Mouse (Mus musculus) MEL (cell line): Measurements from ENCODE around the gene Cd47. TPM values are rescaled to one million over a fixed set of nuclear protein-coding genes. Genes with fewer than 3 reads are reported as not detected.

Experiments used
- DNase-seq: peaks from one replicate; pipeline ENCODE4 v3.0.0; 2011; ENCODE audit warnings: low read depth, low spot score
- H3K27ac ChIP-seq: 2 replicates; pipeline ENCODE4 v1.5.1; 2012; ENCODE audit warnings: low read depth, mild to moderate bottlenecking, control low read depth, low read length, moderate library complexity; ENCODE audit not compliant: control insufficient read depth
- H3K27me3 ChIP-seq, 2 experiments: fragments of 150-350 bp in 1 of 2; sonication (generic) in 1 of 2; 2 replicates each; pipeline ENCODE4 v1.6.1; 2012; ENCODE audit warnings: low read length in 2 of 2, mild to moderate bottlenecking in 2 of 2, improper control_type of control experiment in 1 of 2, moderate library complexity in 1 of 2; ENCODE audit not compliant: insufficient read depth in 2 of 2, control insufficient read depth in 1 of 2
- H3K36me3 ChIP-seq, 2 experiments: 2 replicates each; pipeline ENCODE4 v1.6.1; 2012 to 2014; ENCODE audit warnings: low read length in 2 of 2, improper control_type of control experiment in 1 of 2, inconsistent platforms in 1 of 2, mild to moderate bottlenecking in 1 of 2; ENCODE audit not compliant: insufficient read depth in 2 of 2, control insufficient read depth in 1 of 2
- H3K4me1 ChIP-seq, 2 experiments: fragments of 150-350 bp in 1 of 2; sonication (generic) in 1 of 2; 2 replicates each; pipeline ENCODE4 v1.6.1; 2012; ENCODE audit warnings: low read length in 2 of 2, improper control_type of control experiment in 1 of 2, mild to moderate bottlenecking in 1 of 2; ENCODE audit not compliant: insufficient read depth in 2 of 2, control insufficient read depth in 1 of 2
- H3K4me3 ChIP-seq, 2 experiments: fragments of 150-350 bp in 1 of 2; sonication (generic) in 1 of 2; 2 replicates each; pipeline ENCODE4 v1.5.1; 2012; ENCODE audit warnings: low read depth in 2 of 2, low read length in 2 of 2, mild to moderate bottlenecking in 2 of 2, moderate library complexity in 2 of 2, control low read depth in 1 of 2, improper control_type of control experiment in 1 of 2; ENCODE audit not compliant: control insufficient read depth in 1 of 2, insufficient read depth in 1 of 2
- H3K79me2 ChIP-seq: 2 replicates; pipeline ENCODE4 v1.6.1; 2012; ENCODE audit warnings: mild to moderate bottlenecking, low read length, moderate library complexity; ENCODE audit not compliant: control insufficient read depth, poor library complexity, insufficient read depth
- H3K9ac ChIP-seq: 2 replicates; pipeline ENCODE4 v1.6.1; 2012; ENCODE audit warnings: low read depth, mild to moderate bottlenecking, control low read depth, low read length, moderate library complexity; ENCODE audit not compliant: control insufficient read depth, poor library complexity, severe bottlenecking
- H3K9me3 ChIP-seq: fragments of 150-350 bp; sonication (generic); replicated peaks from 2 replicates; pipeline ENCODE4 v1.6.1; 2012; ENCODE audit warnings: mild to moderate bottlenecking, low read length, improper control_type of control experiment, moderate library complexity; ENCODE audit not compliant: insufficient read depth
- E2F4 ChIP-seq: IDR thresholded peaks from 2 replicates; pipeline ENCODE4 v1.6.1; 2011; ENCODE audit warnings: low read depth, low read length, improper control_type of control experiment, borderline replicate concordance
- EP300 ChIP-seq, 2 experiments: IDR thresholded peaks; 2 replicates each; pipeline ENCODE4 v1.6.1; 2011; ENCODE audit warnings: improper control_type of control experiment in 2 of 2, low read length in 2 of 2, low read depth in 1 of 2, mild to moderate bottlenecking in 1 of 2
- ETS1 ChIP-seq: IDR thresholded peaks from 2 replicates; pipeline ENCODE4 v1.6.1; 2012; ENCODE audit warnings: low read depth, mild to moderate bottlenecking, inconsistent platforms, low read length, improper control_type of control experiment, moderate library complexity
- MXI1 ChIP-seq: IDR thresholded peaks from 2 replicates; pipeline ENCODE4 v1.6.1; 2011; ENCODE audit warnings: mild to moderate bottlenecking, low read depth, low read length, improper control_type of control experiment
- POLR2AphosphoS5 ChIP-seq: IDR thresholded peaks from 2 replicates; pipeline ENCODE4 v1.6.1; 2012; ENCODE audit warnings: low read depth, borderline replicate concordance, mild to moderate bottlenecking, inconsistent platforms, low read length, moderate library complexity, mixed read lengths
- RCOR1 ChIP-seq: IDR thresholded peaks from 2 replicates; pipeline ENCODE4 v1.6.1; 2012; ENCODE audit warnings: low read depth, mild to moderate bottlenecking, inconsistent platforms, low read length, improper control_type of control experiment
- SMC3 ChIP-seq: IDR thresholded peaks from 2 replicates; pipeline ENCODE4 v1.6.1; 2011; ENCODE audit warnings: low read depth, low read length, improper control_type of control experiment
- TCF12 ChIP-seq: IDR thresholded peaks from 2 replicates; pipeline ENCODE4 v1.6.1; 2014; ENCODE audit warnings: low read depth, mild to moderate bottlenecking, inconsistent platforms, low read length, improper control_type of control experiment, moderate library complexity
- USF2 ChIP-seq, 2 experiments: IDR thresholded peaks; 2 replicates each; pipeline ENCODE4 v1.6.1; 2011 to 2012; ENCODE audit warnings: improper control_type of control experiment in 2 of 2, low read length in 2 of 2, borderline replicate concordance in 1 of 2, inconsistent platforms in 1 of 2, low read depth in 1 of 2, mild to moderate bottlenecking in 1 of 2; ENCODE audit not compliant: insufficient read depth in 1 of 2
- ZC3H11A ChIP-seq: IDR thresholded peaks from 2 replicates; pipeline ENCODE4 v1.6.1; 2012; ENCODE audit warnings: low read depth, mild to moderate bottlenecking, inconsistent platforms, low read length, improper control_type of control experiment
- ZMIZ1 ChIP-seq: IDR thresholded peaks from 2 replicates; pipeline ENCODE4 v1.6.1; 2012; ENCODE audit warnings: low read depth, mild to moderate bottlenecking, inconsistent platforms, low read length, improper control_type of control experiment, moderate library complexity
- polyA plus RNA-seq, 2 experiments: library from polyadenylated mRNA; stranded (reverse) in 1 of 2; unstranded in 1 of 2; fragments of >175 nt in 1 of 2; fragments of >200 nt in 1 of 2; gene quantifications; 2 replicates each; pipeline versions ENCODE4 v1.2.1 to v1.2.4; 2012; ENCODE audit warnings: low replicate concordance in 2 of 2, low read depth in 1 of 2; ENCODE audit not compliant: insufficient read length in 2 of 2, insufficient read depth in 1 of 2, missing spikeins in 1 of 2
- total RNA-seq: library from RNA; depleted of rRNA; stranded (reverse); fragments of 300-350 nt; gene quantifications from 2 replicates; pipeline ENCODE4 v1.2.3, GENCODE M21; 2012

Gene Cd47
- total and polyA plus RNA-seq, 3 experiments, result 45.9 to 57.5 (median 51.7) TPM

- TF ChIP-seq E2F4 (no peak), EP300 (IDR thresholded peaks at IDR 0.05; ENCODE audit: low read depth in 1 of 2, low read length in 2 of 2) (peak in 1 of 2 experiments; percentile 14; a peak in 1 of 4 replicates)
Measured at GRCm38 (mm10) chr16:49878051-49878450, 77.7 kb downstream of the Cd47 start.

GRCm38 (mm10) chr16:49886403-49887066, 86.2 kb downstream of the Cd47 start:
- peaks cover 6% of the 10 kb centered on the region; the same call in 1 of the 2 replicates for H3K79me2 ChIP-seq
- H3K36me3 ChIP-seq, result peaks cover 10 to 29% of the 10 kb centered on the region in 2 experiments
- no peaks in the 10 kb centered on the region for H3K27me3 ChIP-seq
- TF ChIP-seq MXI1 (no peak), ZC3H11A (no peak), RCOR1 (no peak), POLR2AphosphoS5 (no peak), ETS1 (no peak), SMC3 (no peak), USF2 (IDR thresholded peaks at IDR 0.05; ENCODE audit: borderline replicate concordance in 1 of 2, insufficient read depth in 1 of 2, low read depth in 1 of 2, low read length in 2 of 2) (no peak), ZMIZ1 (no peak), EP300 (IDR thresholded peaks at IDR 0.05; ENCODE audit: low read depth in 1 of 2, low read length in 2 of 2) (no peak)
- peaks cover 23 to 26% of the 10 kb centered on the region in 2 experiments for H3K4me1 ChIP-seq
- H3K4me3 ChIP-seq, result no peak overlapping the region
- no peaks in the 10 kb centered on the region for H3K9me3 ChIP-seq
- no peak overlapping the region for H3K9ac ChIP-seq
- H3K27ac ChIP-seq, result 0 out of 2 replicates have a peak overlapping the region, but pooled peaks have one; percentile 61
- no peak for DNase-seq

More at GRCm38 (mm10) chr16:49878051-49878450, 77.7 kb downstream of the Cd47 start:
- no peaks in the 10 kb centered on the region for H3K27me3 ChIP-seq
- H3K79me2 ChIP-seq, result peaks cover 39% of the 10 kb centered on the region
- H3K36me3 ChIP-seq, result peaks cover 7 to 34% of the 10 kb centered on the region in 2 experiments
- H3K9ac ChIP-seq, result no peak overlapping the region
- H3K4me3 ChIP-seq, result no peak overlapping the region
- H3K9me3 ChIP-seq, result no peaks in the 10 kb centered on the region
- DNase-seq, result no peak
- no peak overlapping the region; the same call in 1 of the 2 replicates for H3K27ac ChIP-seq
- peaks cover 25 to 31% of the 10 kb centered on the region in 2 experiments for H3K4me1 ChIP-seq

- no peak overlapping the region for H3K4me3 ChIP-seq
- H3K4me1 ChIP-seq, result peaks cover 22 to 24% of the 10 kb centered on the region in 2 experiments
- peak overlapping the region; percentile 36; the same call in 1 of the 2 replicates for H3K9ac ChIP-seq
- no peaks in the 10 kb centered on the region for H3K27me3 ChIP-seq
- DNase-seq, result no peak
- H3K27ac ChIP-seq, result peak overlapping the region; percentile 61
- peaks cover 9% of the 10 kb centered on the region; the same call in 1 of the 2 replicates for H3K79me2 ChIP-seq
- no peak for TF ChIP-seq RCOR1
- TF ChIP-seq TCF12, result 0 out of 2 replicates have a peak, but pooled peaks have one; percentile 5
- TF ChIP-seq POLR2AphosphoS5, result no peak
- no peak for TF ChIP-seq E2F4
- peaks cover 6 to 29% of the 10 kb centered on the region in 2 experiments for H3K36me3 ChIP-seq
- no peaks in the 10 kb centered on the region for H3K9me3 ChIP-seq
Measured at GRCm38 (mm10) chr16:49887290-49887689, 87.0 kb downstream of the Cd47 start.
